Mouse (Mus musculus) heart, postnatal 0 days (tissue): Measurements from ENCODE around the gene Stx4a.

Source experiments
- CTCF ChIP-seq: IDR thresholded peaks from 2 replicates; pipeline ENCODE4 v1.5.1; 2016; ENCODE audit warnings: antibody characterized with exemption, control low read depth, low read depth
- EP300 ChIP-seq: IDR thresholded peaks from 2 replicates; pipeline ENCODE4 v1.6.1; 2016; ENCODE audit warnings: antibody characterized with exemption, low read depth

GRCm38 (mm10) chr7:127876467-127877348, 52.6 kb downstream of the Stx4a start, which contains the start of gene Zfp668:
- TF ChIP-seq CTCF: no peak
- TF ChIP-seq EP300: no peak; the same call in 1 of the 2 replicates
